In the genomic region with DNA sequence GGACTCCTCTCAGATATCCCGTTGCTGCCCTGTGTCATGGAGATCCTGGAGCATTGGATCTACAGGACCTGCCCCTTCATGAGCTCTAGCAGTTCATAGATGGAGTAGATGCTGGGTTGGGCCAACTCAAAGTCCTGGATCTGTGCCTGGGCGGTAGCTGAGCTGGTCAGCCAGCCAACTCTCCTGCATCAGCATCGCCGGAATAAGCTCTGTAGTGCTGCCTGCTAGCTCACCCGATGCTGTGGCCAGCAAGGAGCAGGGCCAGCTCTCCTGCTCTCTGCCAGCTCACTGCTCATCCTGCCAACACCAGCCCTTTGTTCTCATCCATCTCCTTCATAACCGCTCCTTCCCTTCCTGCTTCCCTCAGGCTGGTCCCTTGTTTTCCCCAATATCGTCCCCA, we compare ENCODE assay signal across 8 mouse cellular contexts. TPM values are rescaled to one million over a fixed set of nuclear protein-coding genes. Genes with fewer than 3 reads are reported as not detected.
DNase-seq lines count a peak whose midpoint lies in the region; ATAC-seq and TF ChIP-seq lines count a peak whose summit lies in the region.

No protein-coding gene starts in this region.

- WGBS in midbrain, postnatal 0 days: 80% methylated on average over 7 of the region's 7 CpGs
- 82% methylated on average over 7 of the region's 7 CpGs for WGBS in midbrain, embryonic 16.5 days

- H3K4me2 ChIP-seq in midbrain, postnatal 0 days (ENCODE audit: low read depth, low read length, poor library complexity, severe bottlenecking): no peak overlapping the region
- H3K4me2 ChIP-seq in midbrain, embryonic 16.5 days (ENCODE audit: low read length): no peak overlapping the region

- no peaks in the 10 kb centered on the region for H3K36me3 ChIP-seq in midbrain, postnatal 0 days (ENCODE audit: insufficient read depth, low read length)
- no peaks in the 10 kb centered on the region for H3K36me3 ChIP-seq in midbrain, embryonic 16.5 days (ENCODE audit: control insufficient read depth, insufficient read depth, low read length)

- ATAC-seq in midbrain, postnatal 0 days (ENCODE audit: low FRiP score): peak; percentile 58; the same call in 1 of the 2 replicates
- ATAC-seq in midbrain, embryonic 16.5 days: no peak
- peak; percentile 96 for ATAC-seq in frontal cortex, adult (ENCODE audit: low TSS enrichment)

- no peak overlapping the region for H3K27ac ChIP-seq in midbrain, postnatal 0 days (ENCODE audit: low read depth, low read length)
- no peak overlapping the region for H3K27ac ChIP-seq in midbrain, embryonic 16.5 days (ENCODE audit: low read length)

- no peak overlapping the region for H3K4me3 ChIP-seq in midbrain, postnatal 0 days (ENCODE audit: low read depth, low read length)
- no peak overlapping the region for H3K4me3 ChIP-seq in midbrain, embryonic 16.5 days (ENCODE audit: low read depth, low read length)

- no peak for TF ChIP-seq CTCF in midbrain, postnatal 0 days (IDR thresholded peaks at IDR 0.05)

- no peaks in the 10 kb centered on the region for H3K27me3 ChIP-seq in midbrain, postnatal 0 days (ENCODE audit: insufficient read depth, low read length)
- no peaks in the 10 kb centered on the region for H3K27me3 ChIP-seq in midbrain, embryonic 16.5 days (ENCODE audit: control insufficient read depth, insufficient read depth, low read depth, low read length)

- H3K4me1 ChIP-seq in midbrain, postnatal 0 days (ENCODE audit: insufficient read depth, low read length): no peaks in the 10 kb centered on the region
- H3K4me1 ChIP-seq in midbrain, embryonic 16.5 days (ENCODE audit: control insufficient read depth, insufficient read depth, low read length): no peaks in the 10 kb centered on the region

- peak; percentile 62 for DNase-seq in midbrain, postnatal 0 days (ENCODE audit: low spot score)
- DNase-seq in layer of hippocampus, adult 8-10 months (ENCODE audit: low spot score in 2 of 2): peak; percentile 52 to 58
- peak; percentile 26 to 55 for DNase-seq in lung, postnatal 4 days
- no peak for DNase-seq in kidney, adult 11 months
- DNase-seq in thymus, adult 18-20 months: no peak
- no peak for DNase-seq in kidney, adult 8-10 months

- no peak overlapping the region for H3K9ac ChIP-seq in midbrain, postnatal 0 days (replicated peaks; ENCODE audit: low read length, poor library complexity, severe bottlenecking)
- H3K9ac ChIP-seq in midbrain, embryonic 16.5 days (ENCODE audit: low read depth, low read length): no peak overlapping the region

- H3K9me3 ChIP-seq in midbrain, postnatal 0 days (ENCODE audit: low read length): no peaks in the 10 kb centered on the region
- H3K9me3 ChIP-seq in midbrain, embryonic 16.5 days (replicated peaks; ENCODE audit: control insufficient read depth, low read length, poor library complexity, severe bottlenecking): no peaks in the 10 kb centered on the region

RNA-seq across cellular contexts. Expression of a gene that starts 51.4 kb away (rescaled TPM):
- total RNA-seq in midbrain, postnatal 0 days (2014; rRNA removed): 24.0 and 28.8 TPM in 2 replicates
- 29.5 and 30.5 TPM in 2 replicates for polyA plus RNA-seq in midbrain, postnatal 0 days (2015; fragmentation: Nextera tagmentation; extraction: Ambion mirVana)
- polyA plus RNA-seq in midbrain, embryonic 16.5 days (2015; fragmentation: Nextera tagmentation; extraction: Ambion mirVana): 32.3 and 32.5 TPM in 2 replicates
- 10 to 100 TPM; 44.2 to 69.0 (median 58.4) TPM for total RNA-seq in layer of hippocampus, adult 8-10 months (2022)

Comparison
In these comparisons a context has a peak if more than half of its experiments do, and no peak if none do; other contexts are left out.
1. DNase-seq: peak in midbrain, postnatal 0 days (single experiment), layer of hippocampus, adult 8-10 months (2 of 2) and lung, postnatal 4 days (2 of 2); none in kidney, adult 11 months (single experiment), thymus, adult 18-20 months (0 of 2) and kidney, adult 8-10 months (0 of 2).